Mouse (Mus musculus) thymus, adult 2 months (tissue): ENCODE data around the gene Galns. TPM values are rescaled to one million over a fixed set of nuclear protein-coding genes. Genes with fewer than 3 reads are reported as not detected.
"Not testable (repeated sequence)": the region's sequence is repeated elsewhere in the genome, so short reads cannot be mapped to it uniquely, and the experiment has no call there.

Source experiments
- DNase-seq: peaks from one replicate; pipeline ENCODE4 v3.0.0; 2021
- H3K27ac ChIP-seq: fragments of 200-500 bp; 2 replicates; pipeline ENCODE4 v1.5.1; 2012; ENCODE audit warnings: low read length, control low read depth; ENCODE audit not compliant: control insufficient read depth, insufficient read depth
- H3K27me3 ChIP-seq: fragments of 200-500 bp; 2 replicates; pipeline ENCODE4 v1.6.1; 2012; ENCODE audit warnings: mild to moderate bottlenecking, low read length, moderate library complexity, mixed read lengths; ENCODE audit not compliant: control insufficient read depth, insufficient read depth
- H3K36me3 ChIP-seq: fragments of 200-500 bp; 2 replicates; pipeline ENCODE4 v1.6.1; 2012; ENCODE audit warnings: mild to moderate bottlenecking, low read length, moderate library complexity; ENCODE audit not compliant: control insufficient read depth, insufficient read depth
- H3K4me1 ChIP-seq: fragments of 200-500 bp; replicated peaks from 2 replicates; pipeline ENCODE4 v1.6.1; 2012; ENCODE audit warnings: low read length; ENCODE audit not compliant: control insufficient read depth, insufficient read depth
- H3K4me3 ChIP-seq: fragments of 200-500 bp; 2 replicates; pipeline ENCODE4 v1.5.1; 2012; ENCODE audit warnings: mild to moderate bottlenecking, low read length, control low read depth, moderate library complexity; ENCODE audit not compliant: control insufficient read depth, insufficient read depth
- CTCF ChIP-seq: fragments of 200-500 bp; IDR thresholded peaks from 2 replicates; pipeline ENCODE4 v1.5.1; 2012; ENCODE audit warnings: mild to moderate bottlenecking, control low read depth, low read length, moderate library complexity, borderline replicate concordance; ENCODE audit not compliant: control insufficient read depth, poor library complexity, insufficient read depth; ENCODE audit errors: extremely low read depth
- POLR2A ChIP-seq: fragments of 200-500 bp; IDR thresholded peaks from 2 replicates; pipeline ENCODE4 v1.6.1; 2012; ENCODE audit warnings: mild to moderate bottlenecking, low read length, control low read depth, moderate library complexity; ENCODE audit not compliant: control insufficient read depth, poor library complexity, insufficient read depth; ENCODE audit errors: extremely low read depth
- WGBS: fragments of 180-500 bp; shearing (Covaris S2); methylation state at CpG from one replicate; pipeline ENCODE4 v1.1.7; 2018; 5-methylcytosine and 5-hydroxymethylcytosine counted together
- polyA plus RNA-seq: library from polyadenylated mRNA; depleted of rRNA; stranded (reverse); fragments of >200 nt; gene quantifications from 2 replicates; pipeline ENCODE4 v1.2.3, GENCODE M21; 2012

The Galns gene
- polyA plus RNA-seq, 1 experiment = 15.6 TPM

DNA sequence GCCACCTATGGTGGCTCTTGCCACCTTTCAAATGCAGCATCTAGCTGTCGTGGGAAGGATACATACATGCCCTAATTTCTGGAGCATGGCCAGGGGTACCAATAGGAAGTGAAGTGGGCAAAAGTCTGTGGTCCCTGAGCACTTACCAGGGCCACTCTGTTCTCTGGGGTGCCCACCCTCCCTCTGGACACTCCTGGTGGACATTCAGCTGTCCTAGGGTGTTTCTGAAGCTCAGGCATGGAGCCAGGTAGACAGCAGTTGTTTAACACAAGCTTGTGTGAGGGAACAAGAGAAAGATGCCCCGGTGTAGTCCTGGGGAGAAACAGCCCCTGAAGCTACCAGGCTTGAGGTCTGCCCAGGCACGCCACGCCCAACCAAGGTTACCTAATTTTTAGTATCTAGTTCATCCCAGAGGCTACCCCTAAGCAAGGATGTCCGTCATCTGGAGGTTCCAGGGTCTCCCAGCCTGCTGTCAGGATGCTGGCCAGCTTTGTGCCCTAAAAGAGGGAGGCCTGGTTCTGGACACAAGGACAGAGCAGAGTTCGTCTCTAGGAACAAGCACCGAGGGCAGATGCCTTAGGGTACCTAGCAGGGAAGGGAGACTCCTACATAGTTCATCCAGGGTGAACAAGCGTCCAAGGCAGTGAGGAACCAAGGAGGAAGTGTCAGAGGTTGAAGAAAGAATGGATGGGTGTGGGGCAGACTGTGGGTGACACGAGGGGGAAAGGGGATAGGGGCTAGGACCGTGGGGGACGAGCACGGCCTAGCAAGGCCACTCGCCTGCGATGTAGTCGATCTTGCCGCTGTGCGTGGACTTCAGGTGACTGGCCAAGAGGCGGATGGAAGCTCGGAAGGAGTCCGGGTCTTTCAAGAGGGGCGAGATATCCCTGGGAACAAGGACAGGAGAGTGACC is 35.3 kb downstream of the Galns start:
- Histone ChIP-seq H3K4me3 (peak overlapping the region; percentile 69), H3K4me1 (peaks cover 21% of the 10 kb centered on the region), H3K27ac (no peak overlapping the region), H3K36me3 (peaks cover 15% of the 10 kb centered on the region), H3K27me3 (no peaks in the 10 kb centered on the region)
- DNase-seq = no peak
- TF ChIP-seq POLR2A = no peak; the same call in 1 of the 2 replicates
- TF ChIP-seq CTCF = no peak
- WGBS = 19% methylated on average over 21 of the region's 21 CpGs

DNA sequence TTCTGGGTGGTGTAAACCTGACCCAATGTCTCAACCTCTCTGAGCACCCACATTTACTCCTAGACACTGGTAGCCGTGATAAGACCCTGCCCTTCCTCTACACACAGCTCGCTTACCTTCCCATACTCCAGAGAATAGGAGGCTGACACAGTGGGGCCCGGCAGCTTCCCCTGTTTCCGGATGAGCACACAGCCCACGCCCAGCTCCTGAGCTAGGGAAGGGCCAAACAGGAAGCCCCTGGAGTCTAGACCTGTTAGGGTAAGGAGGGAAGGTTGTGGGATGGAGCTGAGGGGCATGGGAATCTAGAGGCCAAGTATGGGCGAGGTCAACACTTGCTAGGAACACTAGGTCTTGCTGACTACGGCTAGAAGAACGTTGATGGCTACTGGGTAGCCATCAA is 36.0 kb downstream of the Galns start:
- DNase-seq = no peak
- Histone ChIP-seq H3K36me3 (peaks cover 18% of the 10 kb centered on the region), H3K4me3 (no peak overlapping the region), H3K27ac (no peak overlapping the region), H3K27me3 (no peaks in the 10 kb centered on the region), H3K4me1 (peaks cover 21% of the 10 kb centered on the region)
- TF ChIP-seq POLR2A (no peak), CTCF (no peak)
- 80% methylated on average over 8 of the region's 8 CpGs for WGBS

- TF ChIP-seq CTCF = no peak
- TF ChIP-seq POLR2A = no peak
- Histone ChIP-seq H3K4me3 (no peak overlapping the region), H3K27ac (no peak overlapping the region), H3K27me3 (no peaks in the 10 kb centered on the region), H3K4me1 (peaks cover 21% of the 10 kb centered on the region), H3K36me3 (peaks cover 23% of the 10 kb centered on the region)
- no peak for DNase-seq
- 84% methylated on average over 10 of the region's 10 CpGs for WGBS
These were observed 36.5 kb downstream of the Galns start for GRCm38 (mm10) chr8:122574667-122575251.

DNA sequence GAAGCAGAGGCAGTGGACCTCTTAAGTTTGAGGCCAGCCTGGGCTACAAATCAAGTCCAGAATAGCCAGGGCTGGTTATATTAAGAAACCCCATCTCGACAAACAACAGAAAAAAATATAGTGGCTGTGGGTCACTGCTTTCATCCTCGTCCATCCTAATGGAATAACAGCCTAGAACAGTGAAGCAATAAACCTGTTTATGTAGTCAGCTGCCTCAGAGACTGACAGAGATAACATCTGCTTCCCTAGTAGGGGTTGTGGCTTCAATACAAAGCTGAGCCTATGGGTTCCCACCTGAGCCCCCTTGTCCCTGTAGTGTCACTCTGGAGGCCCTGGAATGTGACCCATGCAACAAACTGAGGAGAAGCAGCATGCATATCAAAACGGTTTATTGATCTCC is 37.0 kb downstream of the Galns start:
- H3K27ac ChIP-seq = no peak overlapping the region
- TF ChIP-seq CTCF (no peak), POLR2A (no peak)
- H3K27me3 ChIP-seq = no peaks in the 10 kb centered on the region
- DNase-seq = no peak
- peaks cover 24% of the 10 kb centered on the region for H3K4me1 ChIP-seq
- H3K4me3 ChIP-seq = no peak overlapping the region
- 80% methylated on average over 3 of the region's 3 CpGs for WGBS
- H3K36me3 ChIP-seq = peaks cover 24% of the 10 kb centered on the region

DNA sequence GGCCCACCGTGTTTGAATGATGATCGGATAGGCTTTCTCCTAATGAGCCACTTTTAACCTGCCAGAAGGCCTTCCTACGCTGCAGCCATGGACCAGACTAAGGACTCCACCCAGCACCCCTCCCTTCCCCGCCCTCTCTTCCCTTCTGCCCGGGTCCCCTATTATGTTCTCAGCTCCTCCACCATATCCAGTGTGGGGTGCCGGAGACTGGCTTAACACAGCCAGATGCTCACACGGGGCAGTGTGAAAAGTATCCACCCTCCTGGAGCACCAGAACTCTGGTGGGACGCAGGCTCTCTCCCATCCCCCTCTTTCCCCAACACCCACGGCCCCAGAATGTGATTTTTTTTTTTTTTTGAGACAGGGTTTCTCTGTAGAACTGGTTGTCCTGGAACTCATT is 37.7 kb downstream of the Galns start:
- 88% methylated on average over 9 of the region's 9 CpGs for WGBS
- DNase-seq = no peak
- Histone ChIP-seq H3K36me3 (peaks cover 24% of the 10 kb centered on the region), H3K4me3 (no peak overlapping the region), H3K27ac (no peak overlapping the region), H3K27me3 (no peaks in the 10 kb centered on the region), H3K4me1 (peaks cover 30% of the 10 kb centered on the region)
- TF ChIP-seq CTCF (no peak), POLR2A (no peak)

DNA sequence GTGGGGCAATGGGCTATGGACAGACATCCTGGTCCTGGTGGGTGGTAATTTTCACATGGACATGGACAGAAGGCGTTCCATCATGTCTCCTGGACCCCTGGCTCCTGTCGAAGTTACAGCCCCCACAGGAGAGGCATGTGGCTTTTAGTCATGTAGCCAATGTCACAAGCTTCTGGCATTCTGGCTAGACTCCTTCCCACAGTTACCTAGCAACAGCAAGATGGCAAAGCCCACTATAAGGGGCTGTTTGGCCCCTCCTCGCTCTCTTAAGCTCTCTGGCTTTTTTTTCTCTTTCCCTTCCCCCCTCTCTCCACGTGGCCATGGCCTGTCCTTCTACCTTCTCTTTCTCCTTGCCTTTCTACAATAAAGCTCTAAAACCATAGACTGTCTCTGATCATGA is 38.1 kb downstream of the Galns start:
- DNase-seq, H3K4me3 ChIP-seq, H3K27ac ChIP-seq, H3K27me3 ChIP-seq: not testable (repeated sequence)
- 80% methylated on average over 4 of the region's 4 CpGs for WGBS
- H3K4me1 ChIP-seq = peaks cover 30% of the 10 kb centered on the region
- H3K36me3 ChIP-seq = peaks cover 24% of the 10 kb centered on the region
